Mouse (Mus musculus) embryonic fibroblast, embryonic 13.5 days (primary cell): ENCODE data around the gene Mpv17l2.

Experiments used
- CTCF ChIP-seq: IDR thresholded peaks from 2 replicates; pipeline ENCODE4 v1.5.1; 2011; ENCODE audit warnings: mild to moderate bottlenecking, control low read depth, low read length, moderate library complexity, borderline replicate concordance; ENCODE audit not compliant: insufficient read depth
- POLR2A ChIP-seq: IDR thresholded peaks from 2 replicates; pipeline ENCODE4 v1.6.1; 2011; ENCODE audit warnings: low read depth, mild to moderate bottlenecking, control low read depth, low read length, moderate library complexity

GRCm38 (mm10) chr8:70800648-70801047 is 39.9 kb upstream of the Mpv17l2 start:
- TF ChIP-seq POLR2A (no peak), CTCF (no peak)
